Mouse (Mus musculus) mouse embryonic stem cell (cell line): Measurements from ENCODE around the gene Kcne2.

ENCODE experiments used
- in situ Hi-C, 2 experiments: fragments of 300-500 bp; cut with MboI; formaldehyde crosslinking; loops; 1 replicate in 1 of 2; 3 replicates in 1 of 2; pipeline ENCODE4 v1.14.3; 2019 to 2020; ENCODE audit warnings: low sequenced_read_pairs in 2 of 2, low pct_unique_long_range_greater_than_20kb in 1 of 2, mixed read lengths in 1 of 2; ENCODE audit not compliant: unreplicated experiment in 1 of 2

Kcne2 gene

DNA sequence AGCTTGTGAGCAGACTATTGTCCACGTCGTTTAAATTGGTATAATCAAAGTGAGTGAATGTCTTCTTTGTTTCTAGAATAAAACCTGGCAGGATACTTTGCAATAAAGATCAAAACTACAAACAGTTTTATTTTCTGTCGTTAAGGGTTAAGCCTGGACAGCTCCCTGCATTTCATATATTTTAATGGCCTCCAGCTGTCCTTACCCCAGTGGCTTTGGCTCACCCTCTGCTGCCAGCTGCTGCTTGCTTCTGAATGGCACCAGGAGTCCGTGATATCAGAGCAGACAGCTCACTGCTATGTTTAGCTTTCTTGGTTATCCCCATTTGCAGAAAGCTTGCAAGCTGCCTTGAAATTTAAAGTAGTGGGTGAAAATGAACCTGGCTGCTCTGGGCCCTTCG, 9.8 kb downstream of the Kcne2 start:
- in situ Hi-C loops, result no loop called here

DNA sequence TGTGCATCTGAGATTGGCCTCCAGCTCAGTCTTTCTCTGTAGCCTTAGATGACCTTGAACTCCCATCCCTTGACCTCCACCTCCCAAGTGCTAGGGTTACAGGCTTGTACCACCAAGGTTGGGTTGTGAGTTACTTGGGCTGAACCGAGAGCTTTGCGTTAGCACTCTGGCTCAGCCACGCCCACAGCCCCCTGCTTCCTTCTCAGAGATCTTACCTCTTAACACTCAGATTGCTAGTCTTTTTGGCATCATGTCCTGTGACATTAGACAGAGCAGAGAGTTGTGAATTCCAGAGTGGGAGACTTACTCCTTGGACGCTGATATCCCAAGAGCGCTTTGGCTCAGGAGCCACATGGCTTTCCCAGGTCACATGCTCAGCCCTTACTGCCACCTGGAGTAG, 10.3 kb downstream of the Kcne2 start:
- in situ Hi-C loops, result no loop called here

DNA sequence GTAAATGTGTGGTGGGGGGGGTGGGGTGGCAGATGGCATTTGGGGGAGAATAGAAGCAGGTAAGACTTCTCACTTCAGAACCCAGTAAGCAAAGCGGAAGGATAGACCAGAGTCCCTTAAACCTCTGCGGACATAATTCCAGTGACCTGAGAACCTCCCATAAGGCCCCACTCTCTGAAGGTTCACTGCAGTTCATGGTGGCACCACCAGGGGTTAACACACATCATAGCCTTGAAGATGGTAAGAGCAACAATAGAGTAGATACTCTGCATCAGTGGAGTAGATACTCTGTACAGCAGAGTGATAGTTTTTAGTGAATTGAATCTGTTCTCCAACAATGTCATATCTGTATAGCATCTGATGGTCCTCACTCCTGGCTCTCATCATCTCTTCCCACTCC, 13.3 kb downstream of the Kcne2 start:
- in situ Hi-C loops, result no loop called here

DNA sequence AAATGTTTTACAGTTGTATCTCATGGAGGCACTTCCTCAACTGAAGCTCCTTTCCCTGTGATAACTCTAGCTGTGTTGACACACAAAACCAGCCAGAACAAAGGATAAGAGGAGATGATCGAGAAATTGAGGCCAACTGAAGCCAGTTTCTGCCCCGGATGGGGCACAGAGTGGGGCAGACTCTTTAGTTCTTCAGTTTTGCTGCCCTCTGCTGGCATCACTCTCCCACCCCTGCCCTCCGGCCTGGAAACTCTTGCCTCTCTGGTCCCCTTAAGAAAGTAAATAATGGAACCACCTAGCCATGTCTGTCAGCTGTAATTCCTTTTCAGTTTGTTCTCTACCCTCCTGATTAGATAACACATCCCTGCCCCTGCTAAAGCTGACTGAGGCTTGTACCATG, 15.8 kb downstream of the Kcne2 start:
- in situ Hi-C loops, result no loop called here

DNA sequence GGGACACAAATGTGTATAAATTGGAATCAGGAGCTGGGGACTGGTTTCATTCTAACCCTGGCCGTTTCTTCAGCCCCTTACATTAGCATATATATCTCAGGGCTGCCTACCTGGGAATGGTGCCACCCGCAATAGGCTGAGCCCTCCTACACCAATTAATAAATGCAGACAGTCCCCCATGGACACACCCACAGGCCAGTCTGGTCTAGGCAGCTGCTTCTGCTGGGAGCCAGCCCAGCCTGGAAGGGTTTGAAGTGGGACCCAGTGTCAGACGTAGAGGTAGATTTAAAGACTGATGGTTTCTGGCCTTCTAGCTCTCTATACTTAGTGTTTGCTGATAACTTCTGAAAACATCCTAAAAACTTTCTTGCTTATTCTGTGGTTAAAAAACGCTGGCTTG, 16.9 kb downstream of the Kcne2 start:
- in situ Hi-C loops, result no loop called here

DNA sequence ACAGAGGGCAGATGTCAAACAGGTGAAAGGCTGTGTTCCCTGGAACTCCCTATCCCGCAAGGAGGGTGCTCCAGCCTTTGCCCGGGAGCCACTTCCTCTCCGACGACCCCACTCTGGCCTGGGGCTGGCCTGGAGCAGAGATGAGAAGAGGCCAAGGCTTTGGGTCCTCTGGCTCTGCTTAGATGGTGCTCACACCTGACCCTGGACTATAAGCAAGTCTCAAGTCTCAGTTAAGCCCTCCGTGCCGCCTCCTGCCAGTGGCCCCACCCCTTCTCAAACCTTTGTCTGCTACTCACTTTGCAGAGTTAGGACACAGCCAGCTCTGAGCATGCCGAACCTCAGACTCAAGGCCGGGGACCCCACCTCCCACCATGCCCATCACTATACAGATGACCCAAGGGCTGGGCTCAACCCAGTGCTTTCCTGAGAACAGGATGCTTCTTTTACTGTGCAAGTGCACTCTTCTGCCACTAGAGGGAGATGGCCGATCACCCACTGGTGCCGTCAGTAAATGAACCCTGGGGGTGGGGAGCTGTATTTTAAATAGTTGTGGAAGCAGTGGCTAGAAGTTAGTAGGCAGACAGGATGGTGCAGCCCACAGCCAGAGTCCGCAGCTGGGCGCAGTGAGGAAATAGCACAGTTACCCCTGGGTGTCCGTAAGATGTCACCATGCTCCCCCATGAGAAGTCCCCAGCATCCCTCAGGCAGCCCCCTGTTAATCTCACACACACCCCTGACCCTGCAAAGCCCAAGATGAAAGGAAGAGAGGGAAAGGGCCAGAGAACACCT, 22.0 kb downstream of the Kcne2 start:
- in situ Hi-C loops, result no loop called here

DNA sequence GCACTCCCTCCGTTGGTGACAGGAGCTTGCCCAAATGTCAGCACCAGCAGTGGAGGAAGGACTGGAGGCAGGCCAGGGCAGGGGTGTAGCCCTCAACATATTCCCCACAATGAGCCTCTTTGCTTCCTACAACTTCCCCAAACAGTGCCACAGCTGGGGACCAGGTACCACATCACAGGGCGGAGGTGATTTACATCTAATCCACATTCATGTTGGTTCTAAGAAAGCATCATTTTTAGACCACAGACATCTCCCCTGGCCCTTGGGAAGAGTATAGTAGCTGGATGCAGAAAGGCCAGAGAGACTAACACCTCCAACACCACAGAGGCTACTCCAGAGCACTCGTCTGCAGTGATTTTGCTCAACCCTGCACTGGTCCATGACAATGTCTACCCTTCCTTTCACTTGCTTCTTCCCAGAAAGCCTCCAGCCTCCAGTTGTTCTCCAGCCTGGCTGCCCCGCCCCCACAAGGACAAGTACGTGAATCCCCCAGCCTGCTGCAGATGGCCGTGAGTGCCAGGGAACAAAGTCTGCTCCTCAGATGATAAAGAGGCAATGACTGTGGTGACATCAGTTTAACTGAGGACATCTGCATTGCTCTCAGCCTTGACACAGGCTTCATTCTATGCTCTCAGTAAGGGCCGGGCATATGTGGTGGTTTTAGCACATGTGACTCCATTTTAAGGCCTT, 24.0 kb downstream of the Kcne2 start:
- in situ Hi-C loops, result no loop called here

DNA sequence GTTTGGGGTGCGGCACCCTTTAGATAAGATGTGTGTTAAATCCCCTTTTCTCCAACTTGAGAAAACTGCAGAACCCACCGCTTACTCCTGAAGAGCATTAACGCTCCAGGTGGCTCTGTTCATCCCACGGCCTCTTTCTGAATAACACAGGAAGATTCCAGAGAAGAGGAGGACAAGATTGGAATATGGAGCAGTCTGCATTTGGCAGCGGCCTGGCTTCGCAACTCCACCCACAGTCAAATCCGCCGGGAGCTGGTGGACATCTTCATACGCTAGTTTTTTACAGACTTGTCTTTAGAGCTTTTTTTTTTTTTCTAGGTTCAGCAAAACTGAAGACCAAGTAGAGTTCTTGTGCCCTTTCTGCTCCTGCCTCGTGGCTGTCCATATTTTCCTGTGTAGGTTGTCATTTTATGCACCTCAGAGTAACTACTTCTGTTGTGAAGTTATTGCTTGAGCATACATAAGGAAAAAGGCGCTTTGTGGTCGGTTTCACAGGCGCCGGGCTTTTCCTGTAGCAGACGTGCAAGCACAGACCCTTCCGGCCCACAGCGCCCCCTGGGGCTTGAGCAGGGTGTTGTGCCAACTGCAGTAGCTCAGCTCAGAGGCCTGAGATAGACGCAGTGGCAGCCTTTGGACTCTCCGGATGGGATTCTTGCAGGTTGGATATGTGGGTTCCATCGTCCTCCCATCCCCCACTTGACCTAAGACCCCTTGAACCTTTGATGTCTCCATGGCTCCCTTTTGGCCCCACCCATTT, 27.3 kb downstream of the Kcne2 start:
- in situ Hi-C loops, result no loop called here

DNA sequence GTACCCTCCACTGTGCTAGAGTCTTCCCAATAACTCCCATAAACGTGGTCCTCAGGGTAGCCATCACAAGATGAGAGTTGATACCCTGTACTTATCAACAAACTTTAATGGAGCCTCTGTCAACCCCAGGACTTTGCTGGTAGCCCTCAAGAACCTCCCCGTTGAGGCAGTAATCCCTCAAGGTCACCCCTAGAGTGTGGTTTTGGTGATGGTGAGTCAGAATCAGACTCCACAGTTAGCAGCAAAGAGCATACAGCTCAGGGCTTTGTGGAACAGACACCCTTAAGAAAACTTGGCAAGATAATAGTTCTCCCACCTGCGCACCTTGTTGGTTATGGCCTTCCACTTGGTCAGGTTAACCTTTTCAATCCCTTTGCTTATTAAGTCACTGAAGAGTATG, 28.2 kb downstream of the Kcne2 start:
- in situ Hi-C loops, result no loop called here

DNA sequence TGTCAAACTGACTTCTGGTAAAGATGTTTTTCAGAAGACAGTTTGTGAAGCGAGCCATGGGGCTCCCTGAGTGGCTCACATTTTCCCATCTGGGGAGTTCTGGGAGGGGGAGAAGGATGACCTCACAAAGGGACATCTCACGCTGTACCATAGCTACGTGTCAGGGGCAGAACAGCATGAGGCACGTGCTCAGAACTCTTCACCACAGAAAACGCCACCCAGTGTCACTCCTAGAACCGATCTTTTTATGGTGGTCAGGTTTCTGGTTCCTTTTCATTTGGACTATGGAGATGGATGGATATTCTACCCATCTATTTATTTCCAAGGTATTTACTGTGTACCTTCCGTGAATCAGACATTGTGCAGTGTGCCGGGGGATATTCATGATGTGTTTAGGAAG, 29.2 kb downstream of the Kcne2 start, which contains the start of gene Fam243:
TSS of gene Fam243 (minus strand) at position 101 of the 400 bp plus-strand sequence.
- in situ Hi-C loops, result no loop called here

DNA sequence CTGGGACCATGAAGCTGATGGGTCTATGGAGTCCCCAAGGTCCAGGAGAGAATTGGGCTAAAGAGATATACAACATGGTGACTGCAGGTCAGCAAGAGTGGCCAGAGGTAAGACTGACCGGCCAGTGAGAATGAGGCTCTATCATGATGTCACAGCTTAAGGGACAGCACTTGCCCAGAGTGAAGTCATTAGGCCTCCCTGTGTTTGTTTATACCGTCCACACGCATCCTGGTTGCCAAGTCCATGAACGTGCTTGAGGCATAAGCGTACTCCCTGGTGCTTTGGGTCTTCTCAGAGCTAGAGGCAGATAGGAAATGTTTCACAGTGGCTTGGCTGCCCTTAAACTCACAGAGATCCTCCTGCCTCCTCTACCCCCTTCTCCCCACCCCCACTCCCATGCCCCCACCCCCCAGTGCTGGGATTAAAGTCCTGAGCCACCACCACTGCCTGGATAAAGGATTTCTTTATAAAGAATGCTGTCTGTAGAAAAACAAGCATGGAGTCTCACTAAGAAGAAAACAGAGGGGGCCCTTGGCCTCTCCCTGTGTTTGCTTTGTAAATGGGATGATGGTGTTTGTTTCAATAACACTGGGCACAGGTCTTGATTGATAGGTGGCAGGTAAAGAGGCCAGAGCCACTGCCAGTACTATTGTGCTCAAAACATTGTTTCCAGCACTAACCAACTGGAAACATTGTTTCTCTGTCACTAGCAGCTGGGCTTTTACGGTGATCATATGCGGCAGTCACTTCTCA, 32.3 kb downstream of the Kcne2 start:
- in situ Hi-C loops, result no loop called here

DNA sequence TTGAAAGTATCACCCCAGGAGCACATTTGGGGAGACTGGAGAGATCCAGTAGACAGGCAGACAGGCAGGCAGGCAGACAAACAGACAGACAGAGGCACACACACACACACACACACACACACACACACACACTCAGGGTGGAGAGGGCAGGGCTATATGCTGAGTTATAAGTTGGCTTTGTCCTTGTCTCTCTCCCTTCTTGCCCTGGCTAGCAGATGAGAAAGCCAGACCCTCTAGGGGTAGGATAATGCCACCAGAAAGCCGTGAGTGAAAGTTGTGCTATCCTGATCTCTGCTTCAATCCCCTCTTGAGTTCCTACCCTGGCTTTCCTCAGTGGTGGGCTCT, 32.8 kb downstream of the Kcne2 start:
- in situ Hi-C loops, result no loop called here

DNA sequence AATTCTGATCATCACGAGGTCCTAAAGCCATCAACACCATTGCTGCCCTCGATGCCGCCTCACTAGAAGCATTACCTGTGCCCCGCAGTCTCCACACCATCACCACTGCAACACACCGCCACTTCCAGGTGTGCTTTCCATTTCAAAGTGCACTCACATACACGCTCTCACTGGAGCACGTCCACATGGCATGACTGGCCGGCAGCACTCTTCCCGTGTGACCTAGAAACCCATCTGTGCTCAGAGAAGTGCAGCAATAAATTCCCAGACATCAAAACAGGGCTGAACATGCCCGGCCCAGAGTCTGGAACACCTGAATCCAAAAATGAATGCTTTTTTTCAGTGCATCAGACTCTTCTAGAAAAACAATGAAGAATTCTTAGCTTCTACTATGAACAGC, 35.7 kb downstream of the Kcne2 start:
- in situ Hi-C loops, result no loop called here

DNA sequence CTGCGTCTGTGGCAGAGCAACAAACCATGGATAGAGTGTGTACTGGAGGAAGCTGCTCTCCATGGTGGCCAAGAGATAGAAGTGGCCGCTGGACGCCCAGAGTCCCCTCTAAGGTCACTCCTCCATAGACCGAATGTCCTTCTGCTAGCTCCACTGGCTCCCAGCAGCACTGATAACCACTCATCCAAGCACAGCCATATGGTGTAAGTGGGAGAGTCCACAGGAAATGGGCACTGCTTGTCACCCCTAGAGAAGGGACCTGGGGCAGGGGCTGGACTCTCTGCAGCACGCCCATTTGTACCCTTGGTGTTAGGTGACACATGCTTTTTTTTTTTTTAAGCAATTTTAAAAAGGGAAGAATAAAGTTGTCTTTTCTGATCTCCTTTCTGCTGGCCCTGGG, 38.8 kb downstream of the Kcne2 start:
- in situ Hi-C loops, result loop anchor here in 1 of 2 experiments (10.0 kb wide), 1 partner anchor 154 kb away; the partner anchor contains the start of gene Clic6

DNA sequence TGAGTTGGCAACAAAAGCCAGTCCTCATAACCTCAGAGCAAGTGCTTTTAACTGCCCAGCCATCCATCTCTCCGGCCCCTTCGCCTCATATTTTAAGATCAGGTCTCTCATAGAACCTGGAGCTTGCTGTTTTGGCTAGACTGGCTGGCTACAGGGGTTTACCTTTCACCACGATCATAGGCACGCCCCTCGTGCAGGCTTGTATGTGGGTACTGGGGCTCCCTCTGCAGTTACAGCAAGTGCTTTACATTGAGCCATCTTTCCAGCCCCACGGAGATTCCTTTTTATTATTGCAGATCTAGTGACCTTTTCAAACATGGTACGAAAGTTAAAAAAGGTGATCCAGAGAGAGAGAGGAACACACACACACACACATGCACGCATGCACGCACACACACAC, 42.4 kb downstream of the Kcne2 start:
- in situ Hi-C loops, result loop anchor here in 1 of 2 experiments (10.0 kb wide), 1 partner anchor 150 kb away; the partner anchor contains the start of gene Clic6

DNA sequence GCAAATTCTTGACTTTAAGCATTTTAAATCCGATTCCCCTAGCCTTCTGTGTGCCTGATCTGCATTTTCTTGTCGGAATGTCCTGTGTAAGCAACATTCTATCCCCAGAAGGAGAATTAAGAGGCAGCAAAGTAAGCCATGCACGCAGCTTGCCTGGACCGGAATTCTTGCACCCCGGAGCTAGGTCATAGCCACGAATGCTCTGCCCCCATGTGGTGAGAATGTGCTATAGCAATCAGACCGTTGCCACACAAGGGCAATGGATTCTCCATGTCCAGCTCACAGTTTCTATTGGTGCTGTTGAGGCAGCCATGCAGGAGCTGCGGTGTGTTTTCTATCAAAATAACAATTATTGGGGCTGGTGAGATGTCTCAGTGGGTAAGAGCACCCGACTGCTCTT, 44.1 kb downstream of the Kcne2 start:
- in situ Hi-C loops, result loop anchor here in 1 of 2 experiments (10.0 kb wide), 1 partner anchor 149 kb away; the partner anchor contains the start of gene Clic6

DNA sequence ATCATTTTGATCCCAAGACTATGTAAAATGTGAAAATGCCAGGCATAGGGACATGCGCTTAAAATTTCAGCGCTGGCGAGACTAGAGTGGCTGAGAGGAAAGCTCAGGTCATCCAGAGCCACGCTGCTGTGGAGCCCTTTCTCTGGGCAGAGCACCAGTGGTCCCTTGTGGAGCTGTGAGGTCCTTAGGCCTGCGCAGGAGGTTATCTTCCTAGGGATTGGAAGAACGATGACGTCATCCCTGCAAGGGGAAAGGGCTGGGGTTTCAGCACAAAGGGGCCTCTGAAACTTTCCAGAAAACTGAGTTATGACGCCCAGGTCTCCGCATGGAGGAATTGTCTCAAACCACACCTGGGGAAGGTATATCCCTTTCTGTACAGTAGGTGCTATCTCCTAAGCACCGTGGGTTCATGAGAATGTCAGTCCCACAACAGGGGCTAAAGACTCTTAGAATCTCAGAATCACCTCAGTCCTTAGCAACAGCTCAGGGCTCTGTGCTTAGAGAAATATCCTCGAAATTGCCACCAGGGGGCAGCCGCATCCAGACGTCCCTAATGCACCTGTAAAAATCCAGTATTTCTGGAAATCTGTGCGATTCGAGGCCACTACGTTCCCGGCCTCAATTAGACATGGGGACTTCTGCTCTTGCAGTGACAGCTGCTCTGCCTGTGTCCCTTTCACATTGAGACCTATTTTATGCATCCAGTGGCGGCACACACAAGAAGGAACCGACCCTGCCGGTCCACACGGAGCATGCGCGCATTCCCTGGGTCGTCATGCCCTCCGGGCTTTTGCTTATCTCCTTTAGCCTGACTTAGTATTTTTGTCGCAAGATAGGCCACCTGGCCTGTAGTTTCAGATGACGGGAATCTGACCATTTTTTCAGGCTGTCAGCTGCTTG, 48.7 kb downstream of the Kcne2 start:
- in situ Hi-C loops, result no loop called here

DNA sequence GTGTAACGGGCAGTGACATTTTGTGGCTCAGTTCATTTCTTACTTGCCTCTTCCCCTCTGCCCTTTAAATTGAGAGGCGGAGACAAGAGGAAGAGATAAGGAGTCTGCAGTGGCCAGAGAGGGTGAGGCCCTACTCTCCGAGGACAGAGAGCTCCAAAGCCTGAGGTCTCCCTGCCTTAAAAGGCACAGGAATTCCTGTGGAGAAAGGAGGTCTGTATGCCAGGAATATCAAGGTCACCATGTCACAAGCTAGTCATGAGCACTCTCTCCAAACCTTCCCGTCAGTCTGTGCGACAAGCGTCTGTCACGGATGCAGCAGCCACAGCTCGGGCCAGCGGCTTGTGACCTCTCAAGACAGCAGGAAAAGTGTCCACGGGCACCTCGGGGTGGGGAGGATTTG, 53.0 kb downstream of the Kcne2 start:
- in situ Hi-C loops, result no loop called here
